Mouse (Mus musculus) midbrain, embryonic 16.5 days (tissue): ENCODE results near the gene 1500009C09Rik. TPM values are rescaled to one million over a fixed set of nuclear protein-coding genes. Genes with fewer than 3 reads are reported as not detected.

Experiments
- ATAC-seq: fragments of 200-750 bp; cut with Nextera tagmentation; 2 replicates; pipeline ENCODE4 v1.8.0; 2017; ENCODE audit warnings: moderate TSS enrichment
- H3K27ac ChIP-seq: fragments of 300-500 bp; sonication (generic); 2 replicates; pipeline ENCODE4 v1.5.1; 2014; ENCODE audit warnings: mild to moderate bottlenecking, low read length, mixed read lengths
- H3K27me3 ChIP-seq: fragments of 300-500 bp; sonication (generic); 2 replicates; pipeline ENCODE4 v1.6.1; 2014; ENCODE audit warnings: low read depth, low read length, mixed read lengths; ENCODE audit not compliant: control insufficient read depth, insufficient read depth
- H3K36me3 ChIP-seq: fragments of 300-500 bp; sonication (generic); 2 replicates; pipeline ENCODE4 v1.6.1; 2014; ENCODE audit warnings: mild to moderate bottlenecking, low read length, moderate library complexity, mixed read lengths; ENCODE audit not compliant: control insufficient read depth, insufficient read depth
- H3K4me1 ChIP-seq: fragments of 300-500 bp; sonication (generic); 2 replicates; pipeline ENCODE4 v1.6.1; 2014; ENCODE audit warnings: mild to moderate bottlenecking, low read length, mixed read lengths; ENCODE audit not compliant: control insufficient read depth, insufficient read depth
- H3K4me2 ChIP-seq: fragments of 300-500 bp; sonication (generic); 2 replicates; pipeline ENCODE4 v1.6.1; 2014; ENCODE audit warnings: mild to moderate bottlenecking, low read length, mixed read lengths
- H3K4me3 ChIP-seq: fragments of 300-500 bp; sonication (generic); 2 replicates; pipeline ENCODE4 v1.5.1; 2014; ENCODE audit warnings: low read depth, mild to moderate bottlenecking, low read length, moderate library complexity, mixed read lengths
- H3K9ac ChIP-seq: fragments of 300-500 bp; sonication (generic); 2 replicates; pipeline ENCODE4 v1.6.1; 2014; ENCODE audit warnings: low read depth, low read length, mixed read lengths
- H3K9me3 ChIP-seq: fragments of 300-500 bp; sonication (generic); replicated peaks from 2 replicates; pipeline ENCODE4 v1.6.1; 2014; ENCODE audit warnings: mild to moderate bottlenecking, low read length, mixed read lengths; ENCODE audit not compliant: control insufficient read depth, poor library complexity, severe bottlenecking
- WGBS: fragments of 180-500 bp; shearing (Covaris S2); extraction: QIAGEN DNeasy Blood & Tissue Kit; methylation state at CpG from one replicate; pipeline ENCODE4 v1.1.7; 2014; 5-methylcytosine and 5-hydroxymethylcytosine counted together
- polyA plus RNA-seq: library from polyadenylated mRNA; unstranded; fragments of >200 nt; fragmentation: Nextera tagmentation; extraction: Ambion mirVana; gene quantifications from 2 replicates; pipeline ENCODE4 v1.2.1, GENCODE M21; 2015

1500009C09Rik gene
- polyA plus RNA-seq, 1 experiment from 2014 or later, result 21.0 TPM

DNA sequence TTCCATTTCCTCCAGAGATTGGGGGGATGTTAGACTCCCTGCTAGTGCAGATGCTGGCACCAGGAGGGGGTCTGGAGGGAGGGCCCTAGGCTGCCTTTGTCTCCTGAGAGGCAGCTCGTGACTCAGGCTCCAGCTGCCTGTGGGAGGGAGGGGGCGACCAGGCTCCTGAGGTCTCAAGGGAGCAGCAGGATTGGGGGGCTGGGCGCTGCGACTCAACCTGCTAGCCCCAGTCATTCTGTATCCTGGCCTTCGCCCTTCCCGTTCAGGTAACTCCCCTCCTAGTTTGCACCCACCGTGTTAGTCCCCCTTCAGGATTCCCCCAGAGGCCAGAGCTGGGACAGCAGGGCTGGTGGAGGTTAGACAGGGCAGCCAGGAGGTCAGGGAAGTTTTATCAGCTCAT is 35.2 kb upstream of the 1500009C09Rik start:
- no peak overlapping the region for H3K9ac ChIP-seq
- WGBS, result 6% methylated on average over 7 of the region's 7 CpGs

GRCm38 (mm10) chr15:82217980-82218379 is 34.2 kb upstream of the 1500009C09Rik start:
- Histone ChIP-seq H3K4me2 (no peak overlapping the region), H3K9ac (no peak overlapping the region), H3K9me3 (no peaks in the 10 kb centered on the region), H3K4me1 (peaks cover 5% of the 10 kb centered on the region; the same call in 1 of the 2 replicates), H3K36me3 (no peaks in the 10 kb centered on the region), H3K27me3 (peaks cover 28% of the 10 kb centered on the region), H3K4me3 (no peak overlapping the region), H3K27ac (no peak overlapping the region)
- 35% methylated on average over 9 of the region's 9 CpGs for WGBS
- ATAC-seq, result no peak

More for the DNA sequence above, 35.2 kb upstream of the 1500009C09Rik start:
- Histone ChIP-seq H3K36me3 (no peaks in the 10 kb centered on the region), H3K4me3 (no peak overlapping the region), H3K9me3 (no peaks in the 10 kb centered on the region), H3K27ac (no peak overlapping the region), H3K27me3 (peaks cover 37% of the 10 kb centered on the region), H3K4me2 (no peak overlapping the region), H3K4me1 (peaks cover 13% of the 10 kb centered on the region)
- ATAC-seq, result no peak

DNA sequence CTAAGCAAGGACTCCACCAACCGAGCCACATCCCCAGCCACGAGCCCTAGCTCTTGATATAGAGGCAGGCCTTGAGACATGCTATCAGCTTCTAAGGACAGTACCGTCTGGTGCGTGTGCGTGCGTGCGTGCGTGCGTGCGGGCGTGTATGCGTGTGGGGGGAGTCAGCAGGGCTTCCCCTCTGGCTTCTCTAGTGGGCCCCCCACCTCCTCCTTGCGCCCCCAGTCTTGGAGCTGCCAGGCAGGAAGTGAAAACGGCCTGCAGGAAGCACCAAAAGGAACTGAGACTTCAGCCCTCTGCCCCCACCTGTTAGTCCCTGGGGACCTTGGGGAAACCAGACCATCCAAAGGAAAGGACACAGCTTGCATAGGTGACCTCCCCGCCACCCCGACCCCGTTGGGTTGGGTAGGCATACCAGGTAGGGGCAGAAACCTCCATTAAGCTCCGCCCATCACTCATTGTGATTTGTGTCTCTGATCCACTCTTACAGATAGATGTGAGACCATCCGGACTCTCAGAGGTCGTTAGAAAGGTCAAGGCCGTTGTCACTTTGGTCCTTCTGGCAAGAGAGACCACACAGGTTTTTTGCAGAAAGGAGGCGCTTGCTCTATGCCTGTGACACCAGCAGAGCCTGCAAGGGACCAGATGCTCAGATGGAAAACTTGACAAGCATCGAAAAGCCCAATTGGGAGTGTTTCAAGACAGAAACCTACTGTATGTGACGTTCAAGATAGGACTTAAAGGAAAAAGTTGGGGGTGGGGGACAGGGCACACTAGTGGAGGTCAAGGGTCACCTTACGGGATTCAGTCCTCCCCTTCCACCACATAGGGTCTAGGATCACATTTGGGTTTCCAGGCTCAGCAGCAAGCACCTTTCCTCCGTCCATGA is 33.2 kb upstream of the 1500009C09Rik start:
- Histone ChIP-seq H3K36me3 (no peaks in the 10 kb centered on the region), H3K27me3 (peaks cover 21% of the 10 kb centered on the region), H3K4me2 (no peak overlapping the region), H3K9me3 (no peaks in the 10 kb centered on the region), H3K9ac (no peak overlapping the region), H3K27ac (no peak overlapping the region), H3K4me3 (no peak overlapping the region), H3K4me1 (peaks cover 10% of the 10 kb centered on the region)
- 84% methylated on average over 26 of the region's 26 CpGs for WGBS
- no peak for ATAC-seq

DNA sequence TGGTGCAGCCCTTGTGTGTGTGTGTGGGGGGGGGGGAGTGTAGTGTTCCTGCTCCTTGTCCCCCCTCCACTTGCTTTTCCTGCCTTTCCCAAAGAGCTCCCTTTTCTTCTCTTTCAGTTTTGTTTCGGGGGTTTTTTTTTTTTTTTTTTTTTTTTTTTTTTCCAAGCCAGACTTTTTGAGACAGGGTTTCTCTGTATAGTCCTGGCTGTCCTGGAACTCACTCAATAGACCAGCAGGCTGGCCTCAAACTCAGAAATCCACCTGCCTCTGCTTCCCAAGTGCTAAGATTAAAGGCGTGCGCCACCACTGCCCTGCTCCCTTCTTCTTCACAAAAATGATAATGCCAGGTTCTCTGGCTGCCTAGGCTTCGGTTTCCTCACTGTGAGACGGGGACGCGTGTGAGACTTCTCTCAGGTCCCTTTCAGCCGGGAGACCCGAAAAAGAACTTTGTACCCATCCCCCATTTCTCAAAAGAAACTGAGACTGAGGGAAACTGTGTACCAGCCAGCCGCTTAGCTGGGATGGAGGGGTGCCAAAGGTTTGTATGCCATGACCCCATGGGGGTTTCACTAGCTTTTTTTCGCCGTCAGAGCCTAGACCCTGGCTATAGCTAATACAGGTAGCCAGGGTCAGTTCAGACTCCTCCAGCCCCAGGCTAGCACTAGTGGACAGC is 32.1 kb upstream of the 1500009C09Rik start:
- H3K36me3 ChIP-seq, result no peaks in the 10 kb centered on the region
- WGBS, result 60% methylated on average over 11 of the region's 12 CpGs
- H3K4me1 ChIP-seq, result peaks cover 11% of the 10 kb centered on the region
- H3K27ac ChIP-seq, result no peak overlapping the region
- H3K4me3 ChIP-seq, result no peak overlapping the region
- H3K9me3 ChIP-seq, result no peaks in the 10 kb centered on the region
- peaks cover 14% of the 10 kb centered on the region for H3K27me3 ChIP-seq
- H3K4me2 ChIP-seq, result no peak overlapping the region
- no peak for ATAC-seq
- no peak overlapping the region for H3K9ac ChIP-seq

GRCm38 (mm10) chr15:82221104-82221860 is 30.9 kb upstream of the 1500009C09Rik start:
- 66% methylated on average over 14 of the region's 14 CpGs for WGBS
- ATAC-seq, result no peak
- H3K27me3 ChIP-seq, result peaks cover 6% of the 10 kb centered on the region; the same call in 1 of the 2 replicates
- H3K4me1 ChIP-seq, result peaks cover 8% of the 10 kb centered on the region; the same call in 1 of the 2 replicates
- H3K36me3 ChIP-seq, result no peaks in the 10 kb centered on the region
- H3K27ac ChIP-seq, result no peak overlapping the region
- no peak overlapping the region for H3K4me3 ChIP-seq
- no peak overlapping the region for H3K4me2 ChIP-seq
- no peaks in the 10 kb centered on the region for H3K9me3 ChIP-seq
- no peak overlapping the region for H3K9ac ChIP-seq

DNA sequence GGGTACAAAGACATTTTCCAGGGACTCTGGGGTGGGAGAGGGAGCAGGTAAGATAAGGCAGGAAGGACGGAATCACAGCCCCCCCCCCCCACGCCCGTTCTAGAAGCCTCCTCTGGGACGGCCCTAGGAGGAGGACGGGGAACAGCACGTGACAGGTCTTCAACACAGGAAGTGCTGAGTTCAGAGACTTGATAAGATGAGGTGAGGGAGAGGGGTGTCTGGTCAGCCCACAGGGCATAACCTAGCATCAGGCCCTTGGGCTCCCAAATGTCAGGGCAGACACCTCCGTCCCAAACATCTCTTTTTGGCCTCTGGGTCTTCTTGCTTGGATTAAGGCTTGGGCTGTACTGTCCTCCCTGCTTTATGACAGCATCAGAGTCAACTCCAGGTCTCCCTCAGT is 28.9 kb upstream of the 1500009C09Rik start:
- Histone ChIP-seq H3K27ac (no peak overlapping the region), H3K27me3 (no peaks in the 10 kb centered on the region; the same call in 1 of the 2 replicates), H3K4me3 (no peak overlapping the region), H3K4me1 (peaks cover 5% of the 10 kb centered on the region; the same call in 1 of the 2 replicates), H3K9ac (no peak overlapping the region), H3K9me3 (no peaks in the 10 kb centered on the region), H3K4me2 (no peak overlapping the region), H3K36me3 (no peaks in the 10 kb centered on the region)
- WGBS, result 53% methylated on average over 7 of the region's 7 CpGs
- ATAC-seq, result no peak

- Histone ChIP-seq H3K27ac (no peak within 1 kb of the TSS), H3K9me3 (no peaks in the 10 kb centered on the region), H3K4me1 (peaks cover 5% of the 10 kb centered on the region; the same call in 1 of the 2 replicates), H3K9ac (peak within 1 kb of the TSS; percentile 44; the same call in 1 of the 2 replicates), H3K27me3 (no peaks in the 10 kb centered on the region; the same call in 1 of the 2 replicates), H3K36me3 (no peaks in the 10 kb centered on the region), H3K4me2 (peak within 1 kb of the TSS; percentile 69), H3K4me3 (peak within 1 kb of the TSS; percentile 31)
- WGBS, result 2% methylated on average over 42 of the region's 44 CpGs
- ATAC-seq, result peak; percentile 62; the same call in 1 of the 2 replicates
Observed at GRCm38 (mm10) chr15:82223657-82224601, 28.3 kb upstream of the 1500009C09Rik start, which contains the start of gene Tnfrsf13c. Gene Tnfrsf13c, minus strand, starts transcription at chr15:82224369.
